Mouse (Mus musculus) erythroblast, embryonic 14.5 days (primary cell): Measurements from ENCODE around the gene Nt5c3b.

ENCODE experiments used
- GATA1 ChIP-seq: IDR thresholded peaks from 2 replicates; pipeline ENCODE4 v1.6.1; 2012; ENCODE audit warnings: low read length, inconsistent platforms, mixed read lengths
- TAL1 ChIP-seq: IDR thresholded peaks from 3 replicates; pipeline ENCODE4 v1.6.1; 2012; ENCODE audit warnings: low read length, inconsistent platforms, mixed read lengths

GRCm38 (mm10) chr11:100462699-100463098 is 21.1 kb upstream of the Nt5c3b start:
- TF ChIP-seq GATA1 (no peak), TAL1 (no peak)
